Mouse (Mus musculus): Measurements from ENCODE around the gene Adcy1.

Gene Adcy1

GRCm38 (mm10) chr11:7069762-7070161 is 6.5 kb downstream of the Adcy1 start:
- DNase-seq (ENCODE audit: low spot score), result no peak

- no peak for DNase-seq (ENCODE audit: low spot score)
These were observed 8.3 kb downstream of the Adcy1 start for GRCm38 (mm10) chr11:7071617-7072016.

GRCm38 (mm10) chr11:7073556-7073955 is 10.3 kb downstream of the Adcy1 start:
- no peak for DNase-seq (ENCODE audit: low spot score)

- DNase-seq (ENCODE audit: low spot score), result no peak
These were observed 13.2 kb downstream of the Adcy1 start for GRCm38 (mm10) chr11:7076510-7076909.

GRCm38 (mm10) chr11:7081893-7082292 is 18.6 kb downstream of the Adcy1 start:
- DNase-seq (ENCODE audit: low spot score), result no peak

GRCm38 (mm10) chr11:7083911-7084310 is 20.6 kb downstream of the Adcy1 start:
- DNase-seq (ENCODE audit: low spot score), result no peak

- DNase-seq (ENCODE audit: low spot score), result no peak
These were observed 21.9 kb downstream of the Adcy1 start for GRCm38 (mm10) chr11:7085184-7085583.

GRCm38 (mm10) chr11:7091120-7091519 is 27.8 kb downstream of the Adcy1 start:
- DNase-seq (ENCODE audit: low spot score), result no peak

GRCm38 (mm10) chr11:7094844-7095243 is 31.6 kb downstream of the Adcy1 start:
- DNase-seq (ENCODE audit: low spot score), result no peak

- DNase-seq (ENCODE audit: low spot score), result no peak
These were observed 38.4 kb downstream of the Adcy1 start for GRCm38 (mm10) chr11:7101674-7102073.

- DNase-seq (ENCODE audit: low spot score), result no peak
These were observed 39.2 kb downstream of the Adcy1 start for GRCm38 (mm10) chr11:7102256-7103194.

- DNase-seq (ENCODE audit: low spot score), result no peak
These were observed 42.0 kb downstream of the Adcy1 start for GRCm38 (mm10) chr11:7105337-7105736.

GRCm38 (mm10) chr11:7109131-7109530 is 45.8 kb downstream of the Adcy1 start:
- no peak for DNase-seq (ENCODE audit: low spot score)

- DNase-seq (ENCODE audit: low spot score), result no peak
These were observed 49.8 kb downstream of the Adcy1 start for GRCm38 (mm10) chr11:7113046-7113445.

GRCm38 (mm10) chr11:7113687-7114086 is 50.4 kb downstream of the Adcy1 start:
- no peak for DNase-seq (ENCODE audit: low spot score)

- no peak for DNase-seq (ENCODE audit: low spot score)
These were observed 51.0 kb downstream of the Adcy1 start for GRCm38 (mm10) chr11:7114312-7114711.

- DNase-seq (ENCODE audit: low spot score), result no peak
These were observed 53.4 kb downstream of the Adcy1 start for GRCm38 (mm10) chr11:7116647-7117046.

GRCm38 (mm10) chr11:7129319-7130051 is 66.2 kb downstream of the Adcy1 start:
- no peak for DNase-seq (ENCODE audit: low spot score)

GRCm38 (mm10) chr11:7132736-7133387 is 69.6 kb downstream of the Adcy1 start:
- no peak for DNase-seq (ENCODE audit: low spot score)

- DNase-seq (ENCODE audit: low spot score), result no peak
These were observed 70.4 kb downstream of the Adcy1 start for GRCm38 (mm10) chr11:7133736-7134135.

- DNase-seq (ENCODE audit: low spot score), result no peak
These were observed 71.0 kb downstream of the Adcy1 start for GRCm38 (mm10) chr11:7134319-7134718.

GRCm38 (mm10) chr11:7135301-7135700 is 72.0 kb downstream of the Adcy1 start:
- no peak for DNase-seq (ENCODE audit: low spot score)

- no peak for DNase-seq (ENCODE audit: low spot score)
These were observed 72.5 kb downstream of the Adcy1 start for GRCm38 (mm10) chr11:7135763-7136162.

All from urinary bladder, postnatal 25 days (tissue).